Mouse (Mus musculus) liver, embryonic 14.5 days (tissue): ENCODE measurements at regions not wholly inside any gene's neighbourhood (a gene's known extent, or its start where the extent isn't known, plus 50 kb on each side); places are given as distances from the start of the nearest gene placed in this dataset.

Source experiments
- ATAC-seq: fragments of 200-750 bp; cut with Nextera tagmentation; 2 replicates; pipeline ENCODE4 v1.8.0; 2017; ENCODE audit warnings: moderate number of reproducible peaks, mild to moderate bottlenecking, moderate library complexity; ENCODE audit not compliant: insufficient read depth
- DNase-seq, 3 experiments: peaks; one replicate each; pipeline ENCODE4 v3.0.0-alpha.2; 2012 to 2013; ENCODE audit warnings: low read depth in 3 of 3, low spot score in 3 of 3
- H3K27ac ChIP-seq: fragments of 300-500 bp; sonication (generic); 2 replicates; pipeline ENCODE4 v1.5.1; 2014; ENCODE audit warnings: moderate library complexity, mild to moderate bottlenecking, control low read depth, inconsistent platforms
- H3K27me3 ChIP-seq: fragments of 300-500 bp; sonication (generic); 2 replicates; pipeline ENCODE4 v1.6.1; 2014; ENCODE audit warnings: mild to moderate bottlenecking, low read length, moderate library complexity; ENCODE audit not compliant: control insufficient read depth, insufficient read depth
- H3K36me3 ChIP-seq: fragments of 300-500 bp; sonication (generic); replicated peaks from 2 replicates; pipeline ENCODE4 v1.6.1; 2014; ENCODE audit warnings: low read depth; ENCODE audit not compliant: control insufficient read depth, insufficient read depth
- H3K4me1 ChIP-seq, 2 experiments: fragments of 200-500 bp in 1 of 2; fragments of 300-500 bp in 1 of 2; sonication (generic) in 1 of 2; replicated peaks; 2 replicates each; pipeline ENCODE4 v1.6.1; 2012 to 2014; ENCODE audit warnings: antibody characterized with exemption in 1 of 2, inconsistent platforms in 1 of 2, low read length in 1 of 2; ENCODE audit not compliant: control insufficient read depth in 2 of 2, insufficient read depth in 2 of 2
- H3K4me2 ChIP-seq: fragments of 300-500 bp; sonication (generic); 2 replicates; pipeline ENCODE4 v1.6.1; 2014; ENCODE audit warnings: low read depth, mild to moderate bottlenecking, control low read depth, moderate library complexity
- H3K4me3 ChIP-seq, 2 experiments: fragments of 200-500 bp in 1 of 2; fragments of 300-500 bp in 1 of 2; sonication (generic) in 1 of 2; 2 replicates each; pipeline ENCODE4 v1.5.1; 2012 to 2014; ENCODE audit warnings: low read depth in 2 of 2, low read length in 2 of 2, mild to moderate bottlenecking in 2 of 2, control low read depth in 1 of 2, inconsistent platforms in 1 of 2, moderate library complexity in 1 of 2; ENCODE audit not compliant: insufficient read depth in 1 of 2
- H3K9ac ChIP-seq: fragments of 300-500 bp; sonication (generic); replicated peaks from 2 replicates; pipeline ENCODE4 v1.6.1; 2014; ENCODE audit warnings: mild to moderate bottlenecking, control low read depth, moderate library complexity
- H3K9me3 ChIP-seq: fragments of 300-500 bp; sonication (generic); 2 replicates; pipeline ENCODE4 v1.6.1; 2016; ENCODE audit warnings: low read length, mixed read lengths; ENCODE audit not compliant: control insufficient read depth
- CTCF ChIP-seq: IDR thresholded peaks from 2 replicates; pipeline ENCODE4 v1.5.1; 2016; ENCODE audit warnings: antibody characterized with exemption, low read depth, control low read depth
- EP300 ChIP-seq: IDR thresholded peaks from 2 replicates; pipeline ENCODE4 v1.6.1; 2016; ENCODE audit warnings: antibody characterized with exemption, low read depth
- WGBS: fragments of 180-500 bp; shearing (Covaris S2); extraction: QIAGEN DNeasy Blood & Tissue Kit; methylation state at CpG from one replicate; pipeline ENCODE4 v1.1.7; 2014; ENCODE audit not compliant: insufficient replicate concordance; 5-methylcytosine and 5-hydroxymethylcytosine counted together

- DNase-seq = no peak
- Histone ChIP-seq H3K36me3 (no peaks in the 10 kb centered on the region), H3K27ac (no peak overlapping the region), H3K9me3 (no peaks in the 10 kb centered on the region), H3K9ac (no peak overlapping the region), H3K4me2 (no peak overlapping the region), H3K27me3 (no peaks in the 10 kb centered on the region), H3K4me1 (no peaks in the 10 kb centered on the region), H3K4me3 (no peak overlapping the region)
- TF ChIP-seq EP300 (no peak), CTCF (no peak)
- no peak for ATAC-seq
- 64% methylated on average over 4 of the region's 4 CpGs for WGBS
Observed at GRCm38 (mm10) chr14:100735276-100735675, 450.8 kb upstream of the Klf12 start.

GRCm38 (mm10) chr14:100728433-100728832 is 444.0 kb upstream of the Klf12 start:
- DNase-seq (no peak), ATAC-seq (no peak)
- H3K4me2 ChIP-seq = no peak overlapping the region
- no peak overlapping the region for H3K27ac ChIP-seq
- no peaks in the 10 kb centered on the region for H3K27me3 ChIP-seq
- H3K9me3 ChIP-seq = no peaks in the 10 kb centered on the region
- H3K4me3 ChIP-seq = no peak overlapping the region
- H3K9ac ChIP-seq = no peak overlapping the region
- no peaks in the 10 kb centered on the region for H3K4me1 ChIP-seq
- TF ChIP-seq EP300 (no peak), CTCF (no peak)
- WGBS = 53% methylated on average over 4 of the region's 4 CpGs
- no peaks in the 10 kb centered on the region for H3K36me3 ChIP-seq

- Histone ChIP-seq H3K9ac (no peak overlapping the region), H3K9me3 (no peaks in the 10 kb centered on the region), H3K4me2 (no peak overlapping the region), H3K4me3 (no peak overlapping the region), H3K27me3 (no peaks in the 10 kb centered on the region), H3K36me3 (no peaks in the 10 kb centered on the region), H3K27ac (no peak overlapping the region), H3K4me1 (no peaks in the 10 kb centered on the region)
- TF ChIP-seq EP300 = no peak
- WGBS = 55% methylated on average over 2 of the region's 2 CpGs
- DNase-seq (no peak), ATAC-seq (no peak)
Observed at GRCm38 (mm10) chr14:100727701-100728100, 443.2 kb upstream of the Klf12 start.

GRCm38 (mm10) chr14:100724962-100725361 is 440.5 kb upstream of the Klf12 start:
- Histone ChIP-seq H3K4me1 (no peaks in the 10 kb centered on the region), H3K27ac (no peak overlapping the region), H3K4me2 (no peak overlapping the region), H3K4me3 (no peak overlapping the region), H3K27me3 (no peaks in the 10 kb centered on the region), H3K9ac (no peak overlapping the region), H3K9me3 (no peaks in the 10 kb centered on the region), H3K36me3 (no peaks in the 10 kb centered on the region)
- DNase-seq (no peak), ATAC-seq (no peak)
- WGBS = 70% methylated on average over 8 of the region's 8 CpGs
- TF ChIP-seq CTCF (no peak), EP300 (no peak)

- Histone ChIP-seq H3K4me3 (no peak overlapping the region), H3K9ac (no peak overlapping the region), H3K27ac (no peak overlapping the region), H3K4me1 (no peaks in the 10 kb centered on the region), H3K9me3 (no peaks in the 10 kb centered on the region), H3K4me2 (no peak overlapping the region), H3K36me3 (no peaks in the 10 kb centered on the region), H3K27me3 (no peaks in the 10 kb centered on the region)
- ATAC-seq (no peak), DNase-seq (no peak)
- no peak for TF ChIP-seq EP300
- TF ChIP-seq CTCF = no peak
- WGBS = 68% methylated on average over 1 of the region's 1 CpGs
Observed at GRCm38 (mm10) chr14:100720667-100721066, 436.2 kb upstream of the Klf12 start.
